Mouse (Mus musculus) lung, embryonic 14.5 days (tissue): Measurements from ENCODE around the gene Pgam1. TPM values are rescaled to one million over a fixed set of nuclear protein-coding genes. Genes with fewer than 3 reads are reported as not detected.
"Not testable (repeated sequence)": the region's sequence is repeated elsewhere in the genome, so short reads cannot be mapped to it uniquely, and the experiment has no call there.

Experiments used
- ATAC-seq: fragments of 200-750 bp; cut with Nextera tagmentation; 2 replicates; pipeline ENCODE4 v1.8.0; 2017; ENCODE audit warnings: mild to moderate bottlenecking, moderate TSS enrichment, moderate library complexity; ENCODE audit not compliant: insufficient read depth
- DNase-seq: peaks from one replicate; pipeline ENCODE4 v3.0.0-alpha.2; 2015
- H3K27ac ChIP-seq: fragments of 300-500 bp; sonication (generic); 2 replicates; pipeline ENCODE4 v1.5.1; 2014; ENCODE audit warnings: low read depth, mild to moderate bottlenecking, moderate library complexity
- H3K27me3 ChIP-seq: fragments of 300-500 bp; sonication (generic); 2 replicates; pipeline ENCODE4 v1.6.1; 2014; ENCODE audit warnings: low read length, control low read depth; ENCODE audit not compliant: insufficient read depth
- H3K36me3 ChIP-seq: fragments of 300-500 bp; sonication (generic); 2 replicates; pipeline ENCODE4 v1.6.1; 2014; ENCODE audit warnings: control low read depth; ENCODE audit not compliant: insufficient read depth
- H3K4me1 ChIP-seq: fragments of 300-500 bp; sonication (generic); 2 replicates; pipeline ENCODE4 v1.6.1; 2014; ENCODE audit warnings: antibody characterized with exemption, control low read depth; ENCODE audit not compliant: insufficient read depth
- H3K4me2 ChIP-seq: fragments of 300-500 bp; sonication (generic); 2 replicates; pipeline ENCODE4 v1.6.1; 2014; ENCODE audit warnings: mild to moderate bottlenecking
- H3K4me3 ChIP-seq: fragments of 300-500 bp; sonication (generic); 2 replicates; pipeline ENCODE4 v1.5.1; 2014; ENCODE audit warnings: low read depth, low read length
- H3K9ac ChIP-seq: fragments of 300-500 bp; sonication (generic); 2 replicates; pipeline ENCODE4 v1.6.1; 2014
- H3K9me3 ChIP-seq: fragments of 300-500 bp; sonication (generic); 2 replicates; pipeline ENCODE4 v1.6.1; 2016; ENCODE audit warnings: low read depth, low read length, control low read depth
- CTCF ChIP-seq: IDR thresholded peaks from 2 replicates; pipeline ENCODE4 v1.5.1; 2016; ENCODE audit warnings: antibody characterized with exemption, low read depth
- WGBS: fragments of 180-500 bp; shearing (Covaris S2); extraction: QIAGEN DNeasy Blood & Tissue Kit; methylation state at CpG from one replicate; pipeline ENCODE4 v1.1.7; 2014; 5-methylcytosine and 5-hydroxymethylcytosine counted together
- polyA plus RNA-seq: library from polyadenylated mRNA; unstranded; fragments of >200 nt; fragmentation: Nextera tagmentation; extraction: Ambion mirVana; gene quantifications from 2 replicates; pipeline ENCODE4 v1.2.1, GENCODE M21; 2014

The Pgam1 gene
- polyA plus RNA-seq, 1 experiment from 2014 or later, result 662 TPM

DNA sequence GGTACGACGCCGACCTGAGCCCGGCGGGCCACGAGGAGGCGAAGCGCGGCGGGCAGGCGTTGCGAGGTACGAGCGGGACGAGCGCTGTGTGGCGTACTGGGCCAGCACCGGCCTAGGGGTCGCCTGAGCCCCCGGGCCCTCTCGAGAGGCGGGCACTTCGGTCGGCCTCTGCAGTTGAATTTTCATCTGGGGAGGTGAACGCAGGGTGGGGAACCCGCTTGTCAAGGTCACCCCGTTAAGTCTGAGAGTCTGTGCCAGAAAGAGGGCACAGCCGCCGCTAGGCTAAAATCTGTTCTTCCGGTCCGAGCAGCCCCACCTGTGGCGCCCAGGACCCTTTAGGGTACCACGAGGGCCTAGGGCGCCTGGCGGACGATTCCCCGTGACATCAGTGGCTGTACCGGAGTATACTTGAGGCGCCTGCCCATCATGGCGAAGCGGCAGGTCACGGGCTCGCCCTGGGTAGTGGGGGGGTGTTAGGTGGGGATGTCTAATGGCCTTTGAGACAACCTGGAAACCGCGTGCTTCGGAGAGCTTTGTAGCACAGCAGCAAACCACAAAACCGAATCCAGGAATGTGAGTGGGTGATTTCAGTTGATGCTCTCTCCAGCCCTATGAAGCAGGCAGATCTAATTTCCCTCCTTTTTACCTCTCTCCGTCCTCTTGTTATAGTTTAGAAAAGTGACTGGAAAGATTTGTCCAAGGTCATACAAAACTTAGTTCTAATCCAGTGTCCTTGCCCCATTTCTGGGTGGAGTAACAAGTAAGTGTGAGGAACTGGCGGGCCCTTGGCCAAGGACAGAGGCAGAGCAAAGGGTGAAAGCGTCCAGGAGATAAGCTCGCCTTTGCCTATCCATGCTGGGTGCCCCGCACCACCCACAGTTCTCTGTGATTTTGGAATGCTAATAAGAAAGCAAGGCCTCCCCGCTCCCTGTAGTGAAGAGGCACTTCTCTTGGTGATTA lies 678 bp downstream of the Pgam1 start:
- Histone ChIP-seq H3K4me2 (peak overlapping the region; percentile 76), H3K27ac (peak overlapping the region; percentile 90), H3K4me1 (no peaks in the 10 kb centered on the region; the same call in 1 of the 2 replicates), H3K27me3 (no peaks in the 10 kb centered on the region), H3K4me3 (peak overlapping the region; percentile 95), H3K9ac (peak overlapping the region; percentile 97), H3K36me3 (peaks cover 34% of the 10 kb centered on the region), H3K9me3 (no peaks in the 10 kb centered on the region)
- ATAC-seq (peak; percentile 71), DNase-seq (peak; percentile 36)
- TF ChIP-seq CTCF, result no peak
- under 1% methylated on average over 50 of the region's 53 CpGs for WGBS

DNA sequence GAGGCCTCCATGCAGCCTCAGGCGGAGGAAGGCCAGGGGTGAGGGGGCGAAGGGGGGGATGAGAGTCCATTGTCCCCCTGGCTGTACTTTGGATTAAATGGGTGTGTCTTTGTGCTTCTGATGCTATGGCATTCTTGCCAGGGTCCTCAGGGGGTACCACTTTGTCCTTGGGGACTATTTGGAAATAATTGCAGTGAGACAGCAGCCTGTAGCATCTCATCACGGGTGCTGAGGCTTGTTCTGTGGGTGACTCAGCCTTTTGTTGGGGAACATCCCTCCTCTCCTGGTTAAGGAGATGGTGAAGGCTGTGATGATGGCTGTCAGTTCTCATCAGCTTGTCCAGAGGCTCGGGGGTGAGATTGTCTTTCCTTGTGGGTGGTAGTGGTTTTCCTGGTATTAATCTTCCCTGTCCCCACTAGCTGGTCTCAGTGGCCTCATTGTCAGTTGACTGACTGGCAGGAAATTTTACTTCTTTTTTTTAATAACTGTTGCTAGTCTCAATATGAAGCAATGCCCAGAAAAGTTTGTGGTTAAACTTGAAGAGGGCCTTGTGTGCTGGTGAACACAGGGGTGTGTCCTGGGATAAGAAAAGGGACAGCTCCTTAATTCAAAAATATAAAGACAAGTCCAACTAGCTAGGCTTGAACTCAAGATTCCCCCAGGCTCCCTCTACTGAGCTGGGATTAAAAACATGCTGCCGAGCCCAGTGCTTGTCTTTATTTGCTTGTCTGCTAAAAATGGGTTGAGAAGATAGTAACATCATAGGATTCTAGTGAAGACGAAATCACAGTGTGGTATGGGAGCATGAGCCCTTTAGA lies 2.3 kb downstream of the Pgam1 start:
- 43% methylated on average over 6 of the region's 6 CpGs for WGBS
- H3K9ac ChIP-seq, result peak overlapping the region; percentile 97
- DNase-seq, result no peak
- no peaks in the 10 kb centered on the region for H3K9me3 ChIP-seq
- TF ChIP-seq CTCF, result no peak
- ATAC-seq, result no peak
- peak overlapping the region; percentile 76 for H3K4me2 ChIP-seq
- peaks cover 40% of the 10 kb centered on the region for H3K36me3 ChIP-seq
- no peaks in the 10 kb centered on the region for H3K27me3 ChIP-seq
- no peak overlapping the region; the same call in 1 of the 2 replicates for H3K27ac ChIP-seq
- peak overlapping the region; percentile 95 for H3K4me3 ChIP-seq
- no peaks in the 10 kb centered on the region; the same call in 1 of the 2 replicates for H3K4me1 ChIP-seq

DNA sequence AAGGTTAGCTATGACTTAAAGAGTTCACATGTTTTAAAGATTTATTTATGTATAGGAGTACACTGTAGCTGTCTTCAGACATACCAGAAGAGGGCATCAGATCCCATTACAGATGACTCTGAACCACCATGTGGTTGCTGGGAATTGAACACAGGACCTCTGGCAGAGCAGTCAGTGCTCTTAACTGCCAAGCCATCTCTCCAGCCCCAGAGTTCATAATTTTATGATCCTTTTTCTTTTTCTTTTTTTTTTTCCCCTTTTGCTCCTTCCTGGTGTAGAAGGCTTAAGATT lies 2.8 kb downstream of the Pgam1 start:
- not testable (repeated sequence) for H3K27me3 ChIP-seq, H3K9ac ChIP-seq, H3K9me3 ChIP-seq, H3K27ac ChIP-seq, DNase-seq, H3K4me1 ChIP-seq, ATAC-seq
- peak overlapping the region; percentile 95; the same call in 1 of the 2 replicates for H3K4me3 ChIP-seq
- H3K4me2 ChIP-seq, result peak overlapping the region; percentile 76; the same call in 1 of the 2 replicates
- TF ChIP-seq CTCF, result peak; percentile 12; the same call in 1 of the 2 replicates
- peaks cover 46% of the 10 kb centered on the region for H3K36me3 ChIP-seq

DNA sequence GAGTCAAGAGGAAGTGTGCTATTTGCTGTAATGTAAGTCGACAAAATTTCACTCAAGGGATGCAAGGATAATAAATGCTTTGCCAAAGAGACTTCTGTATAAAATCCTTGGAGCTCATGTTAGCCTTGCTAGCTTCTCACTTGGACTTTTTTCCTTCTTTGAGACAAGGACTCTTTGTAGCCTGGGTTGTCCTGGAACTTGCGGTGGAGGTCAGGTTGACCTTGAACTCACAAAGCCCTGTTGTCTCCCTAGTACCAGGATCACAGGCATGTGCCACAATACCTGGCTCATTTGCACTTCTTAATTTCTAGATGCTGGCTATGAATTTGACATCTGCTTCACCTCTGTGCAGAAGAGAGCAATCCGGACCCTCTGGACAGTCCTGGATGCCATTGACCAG lies 3.6 kb downstream of the Pgam1 start:
- Histone ChIP-seq H3K27ac (no peak overlapping the region), H3K36me3 (peaks cover 49% of the 10 kb centered on the region), H3K4me2 (no peak overlapping the region), H3K4me3 (no peak overlapping the region), H3K27me3 (no peaks in the 10 kb centered on the region), H3K9me3 (no peaks in the 10 kb centered on the region), H3K4me1 (no peaks in the 10 kb centered on the region; the same call in 1 of the 2 replicates), H3K9ac (no peak overlapping the region)
- no peak for ATAC-seq
- DNase-seq, result no peak
- 94% methylated on average over 3 of the region's 3 CpGs for WGBS
- no peak for TF ChIP-seq CTCF

DNA sequence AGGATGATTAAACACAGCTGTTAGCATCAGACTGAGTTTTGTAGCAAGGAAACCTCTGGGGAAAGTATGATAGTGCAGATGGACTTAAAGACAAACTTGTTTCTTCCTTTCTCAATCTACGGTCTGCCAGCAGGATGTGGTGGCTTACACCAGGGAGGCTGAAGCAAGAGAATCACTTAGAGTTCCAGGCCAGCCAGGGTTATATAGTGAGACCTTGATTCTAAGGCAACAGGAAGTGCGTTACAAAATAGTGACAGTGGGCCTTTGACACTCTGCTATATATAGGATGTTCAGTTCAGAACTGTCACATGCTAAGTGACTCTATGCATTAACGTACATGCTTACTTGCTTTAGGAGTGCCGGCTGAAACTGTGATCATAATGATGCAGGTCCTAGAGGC lies 5.1 kb downstream of the Pgam1 start:
- WGBS, result 72% methylated on average over 4 of the region's 4 CpGs
- H3K36me3 ChIP-seq, result peaks cover 49% of the 10 kb centered on the region

DNA sequence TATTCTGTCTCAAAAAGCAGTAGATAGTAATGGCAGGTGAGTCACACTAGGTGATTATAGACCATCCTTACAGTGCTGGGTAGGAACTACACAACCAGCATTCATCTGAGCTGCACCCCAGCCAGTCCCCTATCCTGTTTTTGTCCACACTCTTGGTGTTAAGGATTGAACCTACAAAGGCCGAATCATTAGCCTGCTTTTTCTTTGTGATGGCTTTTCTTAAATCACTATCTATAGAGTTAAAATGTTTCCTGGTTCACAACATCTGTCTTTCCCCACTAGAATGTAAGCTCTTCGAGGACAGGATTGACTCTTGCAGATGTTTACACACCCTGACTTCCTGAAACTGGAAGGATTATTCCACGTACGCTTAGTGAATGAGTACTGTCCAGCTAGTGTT lies 7.7 kb downstream of the Pgam1 start:
- no peak for ATAC-seq
- Histone ChIP-seq H3K27me3 (no peaks in the 10 kb centered on the region), H3K36me3 (peaks cover 64% of the 10 kb centered on the region), H3K4me3 (no peak overlapping the region), H3K9ac (no peak overlapping the region), H3K4me1 (no peaks in the 10 kb centered on the region), H3K9me3 (no peaks in the 10 kb centered on the region), H3K27ac (no peak overlapping the region), H3K4me2 (no peak overlapping the region)
- WGBS, result 58% methylated on average over 4 of the region's 4 CpGs
- no peak for DNase-seq
- no peak for TF ChIP-seq CTCF

More for the DNA sequence above, 5.1 kb downstream of the Pgam1 start:
- no peak overlapping the region for H3K27ac ChIP-seq
- H3K4me3 ChIP-seq, result no peak overlapping the region
- TF ChIP-seq CTCF, result no peak
- H3K9me3 ChIP-seq, result no peaks in the 10 kb centered on the region
- H3K4me1 ChIP-seq, result no peaks in the 10 kb centered on the region; the same call in 1 of the 2 replicates
- ATAC-seq (no peak), DNase-seq (no peak)
- H3K27me3 ChIP-seq, result no peaks in the 10 kb centered on the region
- H3K4me2 ChIP-seq, result no peak overlapping the region
- H3K9ac ChIP-seq, result no peak overlapping the region
